Mouse (Mus musculus): ENCODE data around the gene Nr1d2. TPM values are rescaled to one million over a fixed set of nuclear protein-coding genes. Genes with fewer than 3 reads are reported as not detected.
A peak's percentile ranks its signal among the peaks of the same experiment; 100 is the strongest.
"Not testable (repeated sequence)": the region's sequence is repeated elsewhere in the genome, so short reads cannot be mapped to it uniquely, and the experiment has no call there.

Nr1d2 gene
- polyA plus RNA-seq, 1 experiment from 2014 or later = 5.3 TPM

- WGBS = under 1% methylated on average over 77 of the region's 78 CpGs
- H3K4me2 ChIP-seq (ENCODE audit: low read length) = peak within 1 kb of the TSS; percentile 88
Observed at GRCm38 (mm10) chr14:18270529-18271441, 31.9 kb upstream of the Nr1d2 start, which contains the start of the genes Nkiras1 and Rpl15. TSS of gene Nkiras1 (plus strand) at chr14:18271136. TSS of gene Rpl15 (minus strand) at chr14:18271391.

GRCm38 (mm10) chr14:18269947-18270528 lies 31.1 kb upstream of the Nr1d2 start:
- under 1% methylated on average over 20 of the region's 24 CpGs for WGBS
- peak overlapping the region; percentile 86 for H3K27ac ChIP-seq (ENCODE audit: low read length)
- H3K27me3 ChIP-seq (ENCODE audit: control insufficient read depth, insufficient read depth, low read depth, low read length); H3K9me3 ChIP-seq (replicated peaks; ENCODE audit: control insufficient read depth, low read length, poor library complexity, severe bottlenecking); H3K36me3 ChIP-seq (ENCODE audit: control insufficient read depth, insufficient read depth, low read length): not testable (repeated sequence)
- peak overlapping the region; percentile 88 for H3K4me2 ChIP-seq (ENCODE audit: low read length)
- peak; percentile 12; the same call in 1 of the 2 replicates for ATAC-seq
- peak overlapping the region; percentile 88 for H3K4me3 ChIP-seq (ENCODE audit: low read depth, low read length)
- H3K9ac ChIP-seq (ENCODE audit: low read depth, low read length) = peak overlapping the region; percentile 99
- H3K4me1 ChIP-seq (ENCODE audit: control insufficient read depth, insufficient read depth, low read length) = peaks cover 19% of the 10 kb centered on the region

More at GRCm38 (mm10) chr14:18270529-18271441, 31.9 kb upstream of the Nr1d2 start, which contains the start of the genes Nkiras1 and Rpl15:
- Histone ChIP-seq H3K9ac (ENCODE audit: low read depth, low read length) (peak within 1 kb of the TSS; percentile 99), H3K36me3 (ENCODE audit: control insufficient read depth, insufficient read depth, low read length) (peaks cover 9% of the 10 kb centered on the region; the same call in 1 of the 2 replicates), H3K9me3 (replicated peaks; ENCODE audit: control insufficient read depth, low read length, poor library complexity, severe bottlenecking) (no peaks in the 10 kb centered on the region), H3K27me3 (ENCODE audit: control insufficient read depth, insufficient read depth, low read depth, low read length) (no peaks in the 10 kb centered on the region), H3K4me3 (ENCODE audit: low read depth, low read length) (peak within 1 kb of the TSS; percentile 88), H3K4me1 (ENCODE audit: control insufficient read depth, insufficient read depth, low read length) (peaks cover 19% of the 10 kb centered on the region), H3K27ac (ENCODE audit: low read length) (peak within 1 kb of the TSS; percentile 86)
- peak; percentile 100 for ATAC-seq

GRCm38 (mm10) chr14:18263427-18263826 lies 24.5 kb upstream of the Nr1d2 start:
- H3K27me3 ChIP-seq (ENCODE audit: control insufficient read depth, insufficient read depth, low read depth, low read length) = no peaks in the 10 kb centered on the region
- no peaks in the 10 kb centered on the region for H3K9me3 ChIP-seq (replicated peaks; ENCODE audit: control insufficient read depth, low read length, poor library complexity, severe bottlenecking)
- H3K9ac ChIP-seq (ENCODE audit: low read depth, low read length) = no peak overlapping the region
- peaks cover 7% of the 10 kb centered on the region for H3K4me1 ChIP-seq (ENCODE audit: control insufficient read depth, insufficient read depth, low read length)
- ATAC-seq = no peak
- 46% methylated on average over 4 of the region's 4 CpGs for WGBS
- H3K36me3 ChIP-seq (ENCODE audit: control insufficient read depth, insufficient read depth, low read length) = peaks cover 19% of the 10 kb centered on the region; the same call in 1 of the 2 replicates
- H3K4me2 ChIP-seq (ENCODE audit: low read length) = no peak overlapping the region
- H3K27ac ChIP-seq (ENCODE audit: low read length) = no peak overlapping the region
- no peak overlapping the region for H3K4me3 ChIP-seq (ENCODE audit: low read depth, low read length)

GRCm38 (mm10) chr14:18261203-18261602 lies 22.3 kb upstream of the Nr1d2 start:
- H3K27ac ChIP-seq (ENCODE audit: low read length) = no peak overlapping the region
- no peak overlapping the region for H3K4me3 ChIP-seq (ENCODE audit: low read depth, low read length)
- peaks cover 3% of the 10 kb centered on the region; the same call in 1 of the 2 replicates for H3K4me1 ChIP-seq (ENCODE audit: control insufficient read depth, insufficient read depth, low read length)
- no peaks in the 10 kb centered on the region for H3K27me3 ChIP-seq (ENCODE audit: control insufficient read depth, insufficient read depth, low read depth, low read length)
- no peak for ATAC-seq
- WGBS = 86% methylated on average over 3 of the region's 3 CpGs
- no peak overlapping the region for H3K4me2 ChIP-seq (ENCODE audit: low read length)
- H3K36me3 ChIP-seq (ENCODE audit: control insufficient read depth, insufficient read depth, low read length) = peaks cover 10% of the 10 kb centered on the region; the same call in 1 of the 2 replicates
- H3K9ac ChIP-seq (ENCODE audit: low read depth, low read length) = no peak overlapping the region
- H3K9me3 ChIP-seq (replicated peaks; ENCODE audit: control insufficient read depth, low read length, poor library complexity, severe bottlenecking) = no peaks in the 10 kb centered on the region

- Histone ChIP-seq H3K27ac (ENCODE audit: low read length) (no peak overlapping the region), H3K4me3 (ENCODE audit: low read depth, low read length) (no peak overlapping the region), H3K27me3 (ENCODE audit: control insufficient read depth, insufficient read depth, low read depth, low read length) (no peaks in the 10 kb centered on the region), H3K4me2 (ENCODE audit: low read length) (no peak overlapping the region), H3K9me3 (replicated peaks; ENCODE audit: control insufficient read depth, low read length, poor library complexity, severe bottlenecking) (no peaks in the 10 kb centered on the region), H3K4me1 (ENCODE audit: control insufficient read depth, insufficient read depth, low read length) (no peaks in the 10 kb centered on the region), H3K9ac (ENCODE audit: low read depth, low read length) (no peak overlapping the region), H3K36me3 (ENCODE audit: control insufficient read depth, insufficient read depth, low read length) (no peaks in the 10 kb centered on the region)
- ATAC-seq = no peak
- WGBS = 88% methylated on average over 21 of the region's 21 CpGs
Observed at GRCm38 (mm10) chr14:18242638-18243130, 3.8 kb upstream of the Nr1d2 start.

- H3K4me2 ChIP-seq (ENCODE audit: low read length) = no peak overlapping the region
- no peaks in the 10 kb centered on the region for H3K36me3 ChIP-seq (ENCODE audit: control insufficient read depth, insufficient read depth, low read length)
- H3K27me3 ChIP-seq (ENCODE audit: control insufficient read depth, insufficient read depth, low read depth, low read length) = no peaks in the 10 kb centered on the region
- no peaks in the 10 kb centered on the region for H3K9me3 ChIP-seq (replicated peaks; ENCODE audit: control insufficient read depth, low read length, poor library complexity, severe bottlenecking)
- H3K9ac ChIP-seq (ENCODE audit: low read depth, low read length) = no peak overlapping the region
- WGBS = 89% methylated on average over 4 of the region's 4 CpGs
- no peak overlapping the region for H3K27ac ChIP-seq (ENCODE audit: low read length)
- no peaks in the 10 kb centered on the region for H3K4me1 ChIP-seq (ENCODE audit: control insufficient read depth, insufficient read depth, low read length)
- no peak overlapping the region for H3K4me3 ChIP-seq (ENCODE audit: low read depth, low read length)
- ATAC-seq = no peak
Observed at GRCm38 (mm10) chr14:18241786-18242185, 2.9 kb upstream of the Nr1d2 start.

GRCm38 (mm10) chr14:18240132-18240531 lies 1.2 kb upstream of the Nr1d2 start:
- Histone ChIP-seq H3K9ac (ENCODE audit: low read depth, low read length) (no peak overlapping the region), H3K27ac (ENCODE audit: low read length) (no peak overlapping the region), H3K9me3 (replicated peaks; ENCODE audit: control insufficient read depth, low read length, poor library complexity, severe bottlenecking) (no peaks in the 10 kb centered on the region), H3K27me3 (ENCODE audit: control insufficient read depth, insufficient read depth, low read depth, low read length) (no peaks in the 10 kb centered on the region), H3K4me2 (ENCODE audit: low read length) (no peak overlapping the region), H3K4me3 (ENCODE audit: low read depth, low read length) (no peak overlapping the region), H3K4me1 (ENCODE audit: control insufficient read depth, insufficient read depth, low read length) (no peaks in the 10 kb centered on the region), H3K36me3 (ENCODE audit: control insufficient read depth, insufficient read depth, low read length) (no peaks in the 10 kb centered on the region)
- ATAC-seq = no peak
- 74% methylated on average over 7 of the region's 7 CpGs for WGBS

- Histone ChIP-seq H3K36me3 (ENCODE audit: control insufficient read depth, insufficient read depth, low read length) (no peaks in the 10 kb centered on the region), H3K4me2 (ENCODE audit: low read length) (peak overlapping the region; percentile 78), H3K4me1 (ENCODE audit: control insufficient read depth, insufficient read depth, low read length) (no peaks in the 10 kb centered on the region), H3K27me3 (ENCODE audit: control insufficient read depth, insufficient read depth, low read depth, low read length) (no peaks in the 10 kb centered on the region), H3K27ac (ENCODE audit: low read length) (peak overlapping the region; percentile 82), H3K9me3 (replicated peaks; ENCODE audit: control insufficient read depth, low read length, poor library complexity, severe bottlenecking) (no peaks in the 10 kb centered on the region), H3K9ac (ENCODE audit: low read depth, low read length) (peak overlapping the region; percentile 73), H3K4me3 (ENCODE audit: low read depth, low read length) (peak overlapping the region; percentile 89)
- WGBS = under 1% methylated on average over 57 of the region's 71 CpGs
- ATAC-seq = peak; percentile 97
Observed at GRCm38 (mm10) chr14:18238131-18238749, 687 bp downstream of the Nr1d2 start.
